Mouse (Mus musculus) cerebral cortex, adult 2 months (tissue): Measurements from ENCODE around the gene Shb.

Experiments used
- WGBS: fragments of 180-500 bp; shearing (Covaris S2); methylation state at CpG from one replicate; pipeline ENCODE4 v1.1.7; 2018; 5-methylcytosine and 5-hydroxymethylcytosine counted together

Gene Shb

GRCm38 (mm10) chr4:45527562-45528354 lies 4.5 kb downstream of the Shb start:
- WGBS: 92% methylated on average over 2 of the region's 2 CpGs

- WGBS: 73% methylated on average over 2 of the region's 2 CpGs
These were observed 5.3 kb downstream of the Shb start for GRCm38 (mm10) chr4:45526846-45527561.

GRCm38 (mm10) chr4:45526175-45526574 lies 6.1 kb downstream of the Shb start:
- WGBS: 83% methylated on average over 3 of the region's 3 CpGs

DNA sequence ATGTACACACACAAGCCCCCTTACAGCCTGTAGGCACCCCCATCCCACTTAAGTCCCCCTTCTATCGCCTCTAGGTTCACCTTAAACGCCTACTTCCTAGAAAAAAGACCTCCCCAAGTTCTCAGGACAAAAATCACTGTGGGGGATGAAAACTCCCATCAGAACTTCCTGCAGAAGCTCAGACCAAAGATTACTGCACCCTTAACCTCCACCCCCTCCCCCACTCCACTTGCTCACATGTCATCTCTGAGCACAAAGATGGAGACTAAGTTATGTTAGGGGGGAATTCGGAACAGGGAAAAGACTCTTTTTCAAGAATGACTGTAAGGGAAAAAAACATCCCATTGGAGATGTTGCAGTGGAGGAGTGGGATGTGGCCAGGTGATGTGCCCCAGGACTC lies 6.7 kb downstream of the Shb start:
- WGBS: 93% methylated on average over 3 of the region's 3 CpGs

GRCm38 (mm10) chr4:45524602-45525001 lies 7.7 kb downstream of the Shb start:
- 90% methylated on average over 4 of the region's 4 CpGs for WGBS

GRCm38 (mm10) chr4:45523360-45523759 lies 8.9 kb downstream of the Shb start:
- 96% methylated on average over 6 of the region's 6 CpGs for WGBS

- 84% methylated on average over 4 of the region's 4 CpGs for WGBS
These were observed 9.7 kb downstream of the Shb start for GRCm38 (mm10) chr4:45522583-45522900.

- 85% methylated on average over 9 of the region's 9 CpGs for WGBS
These were observed 10.3 kb downstream of the Shb start for GRCm38 (mm10) chr4:45521705-45522582.

DNA sequence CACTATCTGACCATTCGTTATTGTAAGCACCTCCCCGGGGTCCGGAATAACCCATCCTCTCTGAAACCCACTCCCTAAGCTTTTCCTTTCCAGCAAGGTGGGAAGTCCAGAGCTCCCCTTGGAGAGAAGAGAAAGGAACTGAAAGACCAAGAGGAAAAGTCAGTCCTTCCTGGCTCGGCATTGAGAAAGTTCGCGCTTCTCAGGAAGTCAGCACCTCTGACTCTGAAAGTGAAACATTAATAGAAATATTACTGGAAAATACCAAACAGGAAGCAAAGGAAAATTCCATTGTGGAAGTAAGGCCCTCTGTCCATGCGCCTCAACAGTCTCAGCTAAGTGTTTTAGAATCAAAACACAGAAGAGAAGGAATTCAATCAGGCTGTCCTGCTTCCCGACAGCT lies 11.9 kb downstream of the Shb start:
- WGBS: 76% methylated on average over 8 of the region's 8 CpGs

- 75% methylated on average over 4 of the region's 4 CpGs for WGBS
These were observed 14.9 kb downstream of the Shb start for GRCm38 (mm10) chr4:45517399-45517798.

- WGBS: 74% methylated on average over 4 of the region's 4 CpGs
These were observed 16.4 kb downstream of the Shb start for GRCm38 (mm10) chr4:45515894-45516293.

DNA sequence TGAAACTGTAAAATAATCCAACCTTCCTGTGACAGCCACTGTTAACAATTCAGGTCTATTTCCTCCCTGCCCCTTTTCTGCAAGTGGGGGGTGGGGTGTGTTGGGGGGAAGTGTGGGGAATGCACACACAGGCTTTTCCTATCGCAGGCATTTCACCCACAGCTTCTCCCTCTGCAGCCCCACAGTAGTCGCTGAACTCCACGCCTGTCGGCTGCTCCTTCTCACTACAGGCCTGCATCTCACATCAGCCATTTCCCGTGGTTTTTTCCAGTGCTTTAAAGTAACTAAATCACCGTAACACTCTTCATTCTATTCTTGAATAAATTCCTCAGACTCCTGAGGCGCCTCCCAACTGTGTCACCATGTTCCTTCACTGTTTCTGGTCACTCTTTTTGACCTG lies 17.9 kb downstream of the Shb start:
- WGBS: 55% methylated on average over 7 of the region's 7 CpGs

GRCm38 (mm10) chr4:45513791-45514293 lies 18.4 kb downstream of the Shb start:
- WGBS: 44% methylated on average over 10 of the region's 10 CpGs

DNA sequence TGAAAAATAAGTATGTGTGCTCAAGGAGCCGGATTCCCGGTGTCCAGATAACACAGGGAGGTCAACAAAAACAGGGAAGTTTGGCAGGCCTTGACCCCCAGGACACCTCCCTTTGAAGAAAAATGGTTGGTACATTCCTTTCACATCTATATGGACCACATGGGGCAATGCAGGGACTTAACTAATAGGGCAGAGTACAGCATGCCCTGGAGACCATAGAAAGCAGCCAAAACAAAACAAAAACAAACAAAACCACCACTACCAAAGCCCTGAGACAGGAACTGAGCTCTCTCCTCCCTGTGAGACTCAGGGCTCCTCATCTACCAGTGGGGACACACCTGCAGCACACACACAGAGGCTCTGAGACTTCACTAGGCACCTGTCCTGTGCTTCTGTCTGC lies 18.9 kb downstream of the Shb start:
- 91% methylated on average over 2 of the region's 2 CpGs for WGBS

- WGBS: 60% methylated on average over 6 of the region's 6 CpGs
These were observed 22.1 kb downstream of the Shb start for GRCm38 (mm10) chr4:45510163-45510562.

- 95% methylated on average over 4 of the region's 4 CpGs for WGBS
These were observed 22.9 kb downstream of the Shb start for GRCm38 (mm10) chr4:45509416-45509815.

DNA sequence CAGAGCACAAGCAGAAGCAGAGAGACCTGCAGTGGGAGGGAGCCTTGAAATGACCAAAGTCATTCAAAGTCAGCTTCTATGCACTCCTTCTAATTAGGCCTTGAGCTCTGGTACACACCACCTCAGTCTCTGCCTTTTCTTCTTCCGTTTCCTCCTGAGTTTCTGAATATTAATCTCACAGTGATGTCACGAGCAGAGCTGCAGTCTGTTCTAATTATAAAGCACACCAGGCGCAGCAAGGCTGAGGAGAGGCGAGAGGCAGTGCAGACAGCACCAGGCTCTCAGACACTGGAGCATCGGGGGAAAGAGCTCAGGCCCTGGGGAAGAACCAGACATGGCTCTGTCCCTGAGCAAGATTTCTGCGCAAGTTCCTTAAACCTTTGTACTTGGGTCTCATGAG lies 23.8 kb downstream of the Shb start:
- 67% methylated on average over 6 of the region's 6 CpGs for WGBS

- WGBS: 90% methylated on average over 1 of the region's 1 CpGs
These were observed 24.8 kb downstream of the Shb start for GRCm38 (mm10) chr4:45507476-45507875.

DNA sequence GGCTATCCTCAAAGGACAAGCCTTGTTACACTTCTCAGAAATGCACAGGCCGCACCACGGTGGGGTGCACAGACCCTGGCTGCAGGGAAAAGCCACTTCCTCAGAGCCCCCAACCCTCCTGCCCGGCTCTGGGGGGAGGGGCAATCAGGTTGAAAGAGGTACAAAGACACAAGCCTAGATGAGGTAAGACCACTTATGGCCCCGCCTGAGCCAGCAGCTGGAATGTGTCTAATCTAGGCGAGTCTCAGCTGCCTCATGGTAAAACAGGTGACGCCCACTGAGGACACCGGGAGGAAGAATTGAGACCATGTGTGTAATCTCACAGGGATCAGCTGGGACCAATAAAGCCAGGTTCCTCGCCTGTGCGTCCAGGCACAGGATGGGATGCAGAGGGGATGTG lies 25.2 kb downstream of the Shb start:
- 84% methylated on average over 9 of the region's 9 CpGs for WGBS

DNA sequence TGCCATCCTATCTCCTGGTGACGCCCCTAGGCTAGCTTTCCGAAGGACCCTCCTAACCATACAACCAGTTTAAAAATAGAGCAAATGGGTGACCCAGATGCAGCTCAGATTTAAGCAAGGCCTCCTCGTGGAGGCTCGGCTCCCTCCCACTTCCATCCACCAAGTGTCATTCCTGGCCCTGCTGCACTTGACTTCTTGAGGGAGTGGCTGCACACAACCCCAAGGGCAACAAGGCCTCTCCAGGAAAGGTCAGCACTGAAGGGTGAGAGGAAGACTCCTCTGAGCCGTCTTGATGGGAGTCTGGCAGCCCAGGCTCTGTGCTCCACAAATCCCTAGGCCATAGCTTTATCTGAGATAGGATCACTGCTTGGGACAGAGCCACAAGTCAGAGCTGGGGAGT lies 25.7 kb downstream of the Shb start:
- 67% methylated on average over 5 of the region's 5 CpGs for WGBS

- WGBS: 96% methylated on average over 2 of the region's 2 CpGs
These were observed 26.6 kb downstream of the Shb start for GRCm38 (mm10) chr4:45505671-45506070.

- 94% methylated on average over 6 of the region's 6 CpGs for WGBS
These were observed 27.1 kb downstream of the Shb start for GRCm38 (mm10) chr4:45505191-45505590.
